Mouse (Mus musculus) kidney, adult 2 months (tissue): Measurements from ENCODE around the gene Ankle1.

ENCODE experiments used
- CTCF ChIP-seq: fragments of 200-500 bp; conservative IDR thresholded peaks from 2 replicates; pipeline ENCODE4 v1.5.1; 2011; ENCODE audit warnings: low read depth, mild to moderate bottlenecking, control low read depth, low read length, moderate library complexity, mixed read lengths; ENCODE audit not compliant: insufficient read depth, insufficient read length
- POLR2A ChIP-seq: fragments of 200-500 bp; IDR thresholded peaks from one replicate; pipeline ENCODE4 v1.6.1; 2011; ENCODE audit warnings: low read depth, low read length, control low read depth

DNA sequence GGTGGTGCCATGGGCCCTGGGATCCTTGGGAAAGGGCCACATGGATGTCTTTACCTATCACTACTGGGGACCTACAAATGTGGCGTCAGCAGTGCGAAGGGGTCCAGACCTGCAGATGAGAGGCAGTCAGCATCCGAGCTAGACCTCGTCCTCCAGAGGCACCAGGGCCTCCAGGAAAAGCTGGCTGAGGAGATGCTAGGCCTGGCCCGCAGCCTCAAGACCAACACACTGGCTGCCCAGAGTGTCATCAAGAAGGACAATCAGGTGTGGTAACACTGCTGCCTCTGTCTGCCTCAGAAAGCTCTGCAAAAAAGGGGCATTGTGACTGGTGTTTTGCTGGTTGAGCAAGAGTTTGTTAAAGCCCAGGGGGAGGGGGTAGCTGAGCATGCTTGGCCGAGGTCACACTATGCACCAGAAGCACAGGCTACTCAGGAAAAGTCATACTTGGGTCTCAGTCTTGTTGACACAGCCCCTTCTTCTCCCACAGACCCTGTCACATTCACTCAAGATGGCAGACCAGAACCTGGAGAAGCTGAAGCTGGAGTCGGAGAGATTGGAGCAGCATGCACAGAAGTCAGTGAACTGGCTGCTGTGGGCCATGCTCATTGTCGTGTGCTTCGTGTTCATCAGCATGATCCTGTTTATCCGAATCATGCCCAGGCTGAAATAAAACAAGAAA lies 36.6 kb upstream of the Ankle1 start:
- no peak for TF ChIP-seq CTCF
- TF ChIP-seq POLR2A = no peak
